Mouse (Mus musculus) spleen, postnatal 10 days (tissue): ENCODE data around the gene Dpm1.

Experiments
- DNase-seq, 2 experiments: peaks; one replicate each; pipeline ENCODE4 v3.0.0; 2021 to 2022; ENCODE audit warnings: low spot score in 2 of 2

The Dpm1 gene

DNA sequence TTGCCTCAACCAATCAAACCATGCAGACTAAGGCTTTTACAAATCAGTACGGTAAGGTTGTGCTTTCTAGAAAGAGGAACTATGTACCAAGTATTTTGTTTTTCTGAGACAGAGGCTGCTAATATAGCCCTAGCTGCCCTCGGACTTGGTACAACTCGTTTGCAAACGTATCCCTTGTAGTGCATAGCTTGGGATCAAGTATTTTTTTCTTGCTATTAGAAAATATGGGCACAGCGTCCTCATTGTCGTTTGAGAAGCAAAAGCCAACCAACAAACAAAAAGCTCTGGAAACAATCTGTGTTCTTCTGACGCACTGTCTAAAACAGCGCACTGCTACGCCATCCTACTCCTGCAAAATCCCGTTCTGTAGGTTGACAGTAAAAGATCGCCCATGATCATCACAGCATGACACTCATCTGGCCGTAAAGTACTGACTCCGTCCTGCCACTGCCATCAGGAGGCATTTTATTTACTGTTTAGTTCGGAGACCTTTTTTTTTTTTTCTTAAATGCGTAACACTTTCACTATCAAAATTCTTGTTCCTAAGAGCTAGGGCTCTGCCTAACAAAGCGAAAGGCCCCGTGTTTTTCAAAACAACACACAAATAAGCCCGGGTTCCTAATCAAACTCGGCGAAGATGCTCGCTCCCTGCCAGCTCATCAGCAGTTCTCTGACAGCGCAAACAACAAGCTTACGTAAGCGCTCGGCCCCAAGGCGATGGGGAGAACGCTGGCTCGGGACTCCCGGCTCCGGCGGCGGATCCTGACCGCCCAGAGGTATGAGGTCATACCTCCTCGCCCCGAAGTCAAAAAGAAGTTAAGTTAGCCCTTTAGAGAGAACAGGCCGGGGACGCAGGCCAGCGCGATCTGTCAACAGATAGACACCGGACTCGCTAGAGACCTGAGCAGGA, 1.0 kb downstream of the Dpm1 start:
- DNase-seq, result peak; percentile 57 to 67

DNA sequence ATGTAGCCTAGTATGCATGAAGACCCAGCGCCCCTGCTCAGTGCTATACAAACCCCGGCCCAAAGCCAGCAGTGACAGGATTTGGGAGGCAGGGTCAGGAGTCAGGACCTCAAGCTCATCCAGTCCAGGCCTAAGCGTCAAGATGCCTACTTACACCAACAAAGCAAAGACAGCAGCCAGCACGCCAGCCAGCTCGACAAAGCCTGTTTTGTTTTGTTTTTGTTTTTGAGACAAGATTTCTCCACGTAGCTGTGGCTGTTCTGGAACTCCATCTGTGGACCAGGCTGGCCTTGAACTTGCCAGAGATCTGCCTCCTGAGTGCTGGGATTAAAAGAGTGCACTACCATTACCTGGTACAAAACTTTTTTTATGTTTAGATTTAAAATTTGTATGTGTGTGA, 7.1 kb downstream of the Dpm1 start:
- DNase-seq, result no peak

DNA sequence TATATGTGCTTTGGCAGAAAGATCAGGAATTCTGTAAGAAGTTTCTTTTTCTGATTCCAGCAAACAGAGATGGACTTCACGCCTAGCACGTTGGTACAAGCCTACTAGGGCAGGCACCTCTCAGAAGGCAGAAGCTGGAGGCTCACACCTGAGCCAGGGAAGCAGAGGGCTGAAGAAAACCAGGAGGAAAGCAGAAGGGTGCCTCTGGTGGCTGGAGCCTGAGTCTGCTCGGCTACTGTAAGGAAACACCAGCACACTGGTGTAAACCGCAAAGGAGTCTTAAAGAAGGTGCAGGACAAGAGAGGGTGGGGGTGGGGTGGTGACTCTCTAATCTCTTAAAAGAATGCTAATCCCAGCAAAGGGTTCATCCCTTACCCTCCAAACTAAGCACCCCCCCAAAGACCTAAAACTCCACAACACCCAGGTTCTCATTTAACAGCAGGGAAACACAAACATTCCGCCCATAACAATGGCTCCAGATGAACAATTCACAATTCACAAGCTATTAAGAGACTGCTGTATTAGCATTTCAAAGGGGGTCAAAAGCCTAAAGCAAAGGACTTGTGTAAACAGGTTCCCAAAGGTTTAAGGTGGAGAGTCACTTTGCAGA, 16.5 kb downstream of the Dpm1 start:
- DNase-seq, result no peak

DNA sequence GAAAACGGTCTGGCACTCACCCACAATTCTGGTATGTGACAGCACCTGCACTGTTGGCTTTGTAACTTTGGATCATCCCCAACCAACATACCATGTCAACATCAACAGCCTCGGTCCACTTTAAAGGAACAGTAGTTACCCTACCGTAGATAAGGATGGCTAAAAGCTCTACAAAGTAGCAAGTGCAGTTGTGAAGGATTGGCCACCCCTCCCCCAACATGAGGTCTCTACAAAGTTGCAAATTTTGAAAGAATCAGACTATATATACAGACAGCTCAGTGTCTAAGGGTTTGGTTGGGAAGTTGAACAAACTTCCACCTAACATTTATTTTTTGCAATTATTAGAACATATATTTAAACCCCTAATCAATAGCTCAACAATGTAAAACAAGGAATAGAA, 22.5 kb downstream of the Dpm1 start:
- DNase-seq, result no peak

DNA sequence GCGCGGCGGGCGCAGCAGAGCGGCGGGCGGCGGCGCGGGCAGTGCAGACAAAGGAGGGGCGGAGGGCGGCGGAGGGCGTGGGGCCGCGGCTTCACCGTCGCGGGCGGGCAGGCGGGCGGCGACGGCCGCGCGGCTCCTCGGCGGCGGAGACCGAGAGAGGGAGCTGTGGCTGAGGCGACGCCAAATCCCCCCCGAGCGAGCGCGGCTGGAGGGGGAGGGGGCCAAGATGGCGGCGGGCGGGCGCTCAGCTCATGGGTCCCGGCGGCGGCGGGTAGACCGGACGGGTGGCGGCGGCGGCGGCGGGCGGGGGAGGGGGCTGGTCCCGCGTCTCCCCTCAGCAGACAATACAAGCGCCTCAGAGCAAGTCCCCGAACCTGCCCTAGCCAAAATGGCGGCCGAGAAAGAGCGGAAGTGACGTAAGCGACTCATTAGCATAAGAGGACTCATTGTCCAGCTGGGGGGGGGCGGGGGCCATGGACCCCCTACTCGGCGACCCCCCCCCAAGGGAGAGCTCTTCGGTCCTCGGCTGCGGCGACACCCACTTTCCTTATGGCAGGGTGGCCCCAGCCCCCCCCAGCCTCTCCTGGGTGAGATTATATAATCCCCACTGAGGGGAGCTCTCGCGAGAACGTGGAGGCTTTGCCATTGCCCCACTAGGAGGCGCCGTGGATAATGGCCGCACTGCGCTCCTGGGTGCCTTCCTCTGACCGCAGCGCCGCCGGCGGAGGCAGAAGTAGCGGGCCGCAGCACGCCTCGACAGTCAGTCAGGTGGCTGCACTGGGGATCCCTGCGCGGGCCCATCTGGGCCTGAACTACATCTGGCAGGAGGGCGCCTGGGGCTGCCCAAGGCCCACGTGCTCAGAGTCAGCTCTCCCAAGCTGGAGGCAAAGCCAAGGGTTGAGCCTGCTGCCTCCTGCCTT, 23.4 kb downstream of the Dpm1 start, which contains the start of gene Adnp:
Gene Adnp (minus strand): TSS at position 388 of the 920 bp plus-strand sequence.
- peak; percentile 94 to 97 for DNase-seq

DNA sequence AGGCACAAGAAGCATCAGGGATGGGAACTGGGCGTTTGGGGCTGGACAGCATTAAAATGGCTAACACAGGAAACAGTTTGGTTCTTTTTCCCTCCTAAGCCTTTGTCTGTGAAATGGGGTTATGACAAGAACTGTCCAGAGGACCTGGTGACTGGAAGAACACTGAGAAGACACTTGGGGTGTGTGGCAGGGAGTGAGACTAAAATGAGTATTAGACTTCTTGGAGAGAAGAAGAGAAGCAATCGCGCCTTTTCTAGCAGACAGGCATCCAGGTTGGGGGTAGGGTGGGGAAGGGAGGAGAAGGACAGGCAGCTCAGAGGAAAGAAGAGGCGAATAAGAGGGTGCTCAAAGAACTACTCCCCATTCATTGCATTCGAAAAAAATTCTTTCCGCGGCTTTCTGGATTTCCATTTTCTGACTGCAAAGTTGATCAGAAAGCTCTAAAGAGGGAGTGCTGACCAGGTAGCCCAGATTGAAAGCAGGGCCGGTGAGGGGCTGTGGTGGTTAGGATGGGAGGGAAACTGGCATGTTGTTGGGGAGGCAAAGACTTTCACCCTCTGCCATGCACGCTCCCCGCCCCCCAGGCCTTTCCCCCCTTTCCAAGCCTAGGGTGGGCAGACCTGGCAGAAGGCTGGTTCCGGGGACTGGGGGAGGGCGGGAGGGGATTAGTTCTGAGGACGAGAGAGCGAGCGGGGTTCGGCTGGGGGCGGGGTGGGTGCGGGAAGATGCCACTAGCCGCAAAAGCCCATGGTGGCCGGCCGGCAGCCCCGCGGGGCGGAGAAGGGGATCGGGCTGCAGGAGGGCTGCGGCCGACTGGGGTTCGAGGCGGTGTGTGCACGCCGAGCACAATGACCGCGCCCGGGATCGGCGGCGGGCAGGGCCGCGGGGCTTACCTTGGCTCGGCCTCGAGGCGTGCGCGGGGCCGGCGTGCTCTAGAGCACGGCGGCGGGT, 24.4 kb downstream of the Dpm1 start:
- DNase-seq, result peak; percentile 54 to 57

DNA sequence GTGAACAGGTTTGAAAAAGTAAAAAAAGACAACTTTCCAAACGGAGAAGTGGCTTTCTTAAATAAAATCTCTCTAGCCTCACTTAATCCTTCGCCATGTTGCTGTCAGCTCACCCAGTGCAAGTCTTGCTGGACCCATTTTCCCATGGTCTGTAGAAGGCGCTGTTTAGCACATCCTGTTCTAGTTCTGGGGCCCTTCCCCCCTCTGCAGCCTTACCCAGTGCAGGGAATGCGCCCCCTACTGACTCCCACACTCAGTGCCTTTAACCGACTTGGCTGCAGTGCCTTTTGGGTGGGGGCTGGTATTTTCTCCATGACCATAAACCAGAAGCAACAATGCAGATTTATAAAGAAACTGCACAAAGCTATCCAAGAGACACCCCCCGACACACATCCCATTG, 25.1 kb downstream of the Dpm1 start:
- DNase-seq, result peak; percentile 77 to 93

DNA sequence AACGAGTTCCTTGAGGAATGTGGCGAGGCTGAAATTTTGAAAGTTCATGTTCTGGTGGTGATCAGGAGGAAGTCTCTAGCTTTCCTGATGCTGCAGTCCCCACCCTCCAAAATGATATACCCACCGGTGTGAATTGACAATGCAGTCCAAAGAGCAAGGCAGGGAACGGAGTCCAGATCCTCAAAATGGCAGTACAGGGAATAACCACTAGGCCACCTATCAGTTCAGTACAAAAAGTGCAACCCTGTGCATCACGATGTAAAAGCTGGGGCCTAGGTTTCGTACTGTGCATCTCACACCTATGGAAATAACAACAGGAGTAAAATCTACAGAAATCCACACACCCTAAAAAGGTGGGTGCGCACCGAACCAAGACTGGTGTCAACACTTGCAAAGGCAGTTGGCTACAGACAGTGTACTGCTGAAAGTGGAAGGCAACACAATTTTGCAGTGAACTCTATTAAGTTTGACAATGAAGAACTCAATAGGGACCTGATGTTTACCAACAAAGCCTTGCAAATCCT, 25.9 kb downstream of the Dpm1 start:
- DNase-seq, result no peak

DNA sequence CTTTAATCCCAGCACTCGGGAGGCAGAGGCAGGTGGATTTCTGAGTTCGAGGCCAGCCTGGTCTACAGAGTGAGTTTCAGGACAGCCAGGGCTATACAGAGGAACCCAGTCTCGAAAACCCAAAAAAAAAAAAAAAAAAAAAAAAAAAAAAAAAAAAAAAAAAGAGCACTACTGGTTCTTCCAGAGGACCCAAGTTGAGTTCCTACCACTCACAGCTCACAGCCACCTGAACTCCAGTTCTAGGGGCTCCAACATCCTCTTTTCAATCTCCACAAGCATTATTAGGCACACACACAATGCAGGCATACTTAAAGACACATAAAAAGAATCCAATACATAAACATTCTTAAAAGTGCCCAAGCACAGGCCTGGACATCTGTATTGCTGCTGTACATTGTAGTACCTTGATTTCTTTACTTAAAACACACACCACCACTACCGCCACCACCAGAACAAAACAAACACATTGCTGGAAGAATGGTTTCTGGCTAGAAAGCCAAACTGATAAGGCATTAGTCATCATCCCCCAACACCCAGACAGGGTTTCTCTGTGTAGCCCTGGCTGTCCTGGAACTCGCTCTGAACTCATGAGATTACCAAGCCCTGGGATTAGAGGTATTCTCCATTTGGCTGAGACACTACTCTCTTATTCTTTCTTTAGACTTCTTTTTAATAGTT, 30.2 kb downstream of the Dpm1 start:
- DNase-seq, result no peak

DNA sequence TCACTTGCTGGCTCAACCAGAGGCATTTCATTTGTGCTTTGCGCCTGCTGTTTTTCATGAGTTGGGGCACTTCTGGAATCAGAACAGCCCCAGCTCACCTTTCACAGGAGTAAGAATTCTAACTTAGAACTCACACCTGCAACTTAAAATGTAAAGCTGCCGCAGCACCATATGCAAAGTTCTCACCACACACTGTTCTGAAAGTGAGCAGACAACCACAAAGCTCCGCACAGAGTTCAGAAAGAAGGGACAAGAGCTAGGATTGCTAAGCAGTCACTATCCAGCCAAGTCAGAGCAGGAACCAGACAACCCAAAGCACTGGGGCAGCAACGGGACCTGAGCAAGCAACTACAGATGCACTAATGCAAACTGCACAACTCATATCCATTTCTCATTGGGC, 30.9 kb downstream of the Dpm1 start:
- DNase-seq, result no peak

DNA sequence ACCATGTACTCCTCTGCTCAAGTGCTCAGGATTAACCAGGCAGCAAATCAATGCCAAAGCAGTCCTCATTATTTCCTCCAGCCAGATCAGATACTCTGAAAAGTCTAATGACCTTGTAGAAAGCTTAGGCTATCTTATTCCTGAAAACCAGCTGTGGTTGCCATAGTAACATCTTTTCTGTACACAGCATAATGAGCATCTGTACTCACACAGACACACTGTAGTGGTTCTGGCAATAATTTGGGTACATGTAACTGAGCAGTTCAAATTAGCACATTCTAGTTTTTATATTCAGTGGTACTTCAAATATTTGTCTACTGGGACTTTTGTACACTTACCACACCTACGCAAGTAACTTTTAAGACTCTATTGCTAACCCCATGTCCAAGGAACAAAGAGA, 32.0 kb downstream of the Dpm1 start:
- DNase-seq, result no peak

DNA sequence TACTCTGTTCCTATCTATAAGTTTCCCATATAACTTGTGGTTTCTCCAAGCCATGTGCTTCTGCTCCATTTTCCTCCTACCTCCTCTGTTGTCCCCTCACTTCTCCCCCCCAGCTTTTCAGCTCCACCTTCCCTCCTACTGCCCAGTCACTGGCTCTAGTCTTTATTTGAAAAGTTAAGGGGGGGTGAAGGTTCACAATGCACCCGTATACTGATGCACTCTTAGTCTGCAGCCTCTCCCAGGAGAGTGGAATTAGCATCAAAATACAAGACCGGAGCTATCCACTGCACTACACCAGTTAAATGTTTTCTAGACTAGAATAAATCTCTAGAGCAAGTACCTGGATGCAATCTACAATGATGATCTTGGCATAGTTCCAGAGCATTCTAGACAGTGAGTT, 34.7 kb downstream of the Dpm1 start:
- no peak for DNase-seq

DNA sequence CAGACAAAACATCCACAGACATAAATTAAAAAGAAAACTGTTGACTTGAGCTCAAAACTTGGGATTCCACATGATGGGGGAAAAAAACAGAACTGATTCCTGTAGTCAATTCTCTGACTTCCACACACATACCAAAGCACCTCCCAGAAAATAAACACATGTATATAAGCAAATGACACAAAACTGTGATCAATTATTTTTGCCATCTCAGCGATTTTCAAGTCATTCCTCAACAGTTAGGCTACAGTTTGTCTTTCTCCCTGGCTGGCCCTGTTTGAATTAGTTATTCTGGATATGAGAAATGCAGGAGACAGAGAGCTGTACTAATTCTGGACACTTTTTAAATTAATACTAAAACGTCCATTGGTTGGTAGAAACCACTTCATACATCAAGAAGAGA, 36.7 kb downstream of the Dpm1 start:
- no peak for DNase-seq

DNA sequence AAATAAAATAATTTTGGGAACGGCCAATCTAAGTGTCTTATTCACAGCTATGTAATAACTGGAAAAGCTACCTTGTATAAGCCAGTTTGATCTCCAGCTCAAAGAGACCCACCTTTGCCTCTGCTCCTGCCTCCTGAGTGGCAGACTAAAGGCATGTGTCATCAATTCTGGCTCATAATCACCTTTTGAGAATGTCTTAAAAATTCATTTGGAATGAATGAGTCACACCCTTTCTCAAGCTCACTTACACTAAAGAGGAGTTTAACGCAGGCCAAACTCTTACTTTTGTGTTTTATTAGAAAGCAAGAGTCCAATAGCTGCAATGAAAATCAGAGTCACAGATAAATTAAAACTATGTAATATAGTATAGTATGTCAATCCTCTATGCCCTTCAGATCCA, 38.5 kb downstream of the Dpm1 start:
- no peak for DNase-seq

DNA sequence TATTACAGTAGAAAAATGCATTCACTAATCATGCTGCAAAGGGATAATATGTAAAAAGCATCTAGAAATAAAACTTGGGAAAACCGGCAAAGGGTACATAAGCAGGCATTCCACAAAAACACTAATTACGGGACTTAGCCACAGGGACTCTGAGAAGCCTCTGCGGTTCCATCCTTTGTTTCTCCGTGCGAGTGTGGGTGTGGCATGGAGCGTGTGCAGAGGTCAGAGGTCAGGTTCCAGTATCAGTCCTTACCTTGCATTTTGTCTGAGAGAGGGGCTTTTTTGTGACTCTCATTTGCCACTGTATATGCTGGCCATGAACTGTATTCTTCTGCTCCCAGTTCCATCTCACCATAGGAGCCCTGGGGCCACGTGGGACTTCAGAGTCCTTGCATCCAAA, 54.4 kb downstream of the Dpm1 start:
- no peak for DNase-seq

DNA sequence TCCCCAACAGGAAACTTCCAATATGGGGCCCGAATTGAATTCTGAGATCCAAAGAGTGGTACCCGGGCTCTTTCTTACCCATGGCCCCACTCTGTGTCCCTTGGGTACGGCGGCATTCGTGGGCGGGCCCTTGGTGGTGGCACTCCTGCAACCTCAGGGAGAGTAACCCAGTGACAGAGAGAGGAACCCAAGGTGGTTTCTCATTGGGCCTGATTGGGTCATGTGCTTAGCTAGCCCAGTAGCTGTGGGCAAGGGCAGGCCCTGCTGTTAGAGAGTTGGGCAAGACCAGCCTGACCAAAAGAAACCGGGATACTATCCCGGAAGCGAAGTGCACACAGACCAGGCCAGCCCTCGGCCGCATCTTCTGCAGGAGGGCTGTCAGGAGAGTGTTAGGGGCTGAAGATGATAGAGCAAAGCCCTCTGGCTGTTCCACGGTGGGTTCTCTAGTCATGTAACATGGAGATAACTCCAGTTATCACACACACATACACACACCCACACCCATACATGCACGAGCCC, 60.2 kb downstream of the Dpm1 start:
- DNase-seq, result peak; percentile 69 to 83

DNA sequence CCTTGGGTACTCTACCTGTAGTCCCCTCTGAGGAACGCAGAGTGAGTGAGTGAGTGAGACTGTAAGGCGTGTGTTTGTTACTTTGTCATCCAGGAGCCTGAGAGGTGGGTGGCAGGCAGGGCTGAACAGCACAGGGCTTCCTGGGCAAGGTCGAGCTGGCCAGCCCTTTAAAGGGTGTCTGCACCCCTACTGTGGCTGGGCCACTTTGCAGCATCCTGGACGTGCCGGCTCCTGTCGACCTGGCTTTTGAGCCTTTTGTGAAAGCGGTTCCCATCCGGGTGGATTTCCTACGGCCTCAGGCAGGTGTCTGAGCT, 60.6 kb downstream of the Dpm1 start:
- DNase-seq, result peak in 1 of 2 experiments; percentile 40

DNA sequence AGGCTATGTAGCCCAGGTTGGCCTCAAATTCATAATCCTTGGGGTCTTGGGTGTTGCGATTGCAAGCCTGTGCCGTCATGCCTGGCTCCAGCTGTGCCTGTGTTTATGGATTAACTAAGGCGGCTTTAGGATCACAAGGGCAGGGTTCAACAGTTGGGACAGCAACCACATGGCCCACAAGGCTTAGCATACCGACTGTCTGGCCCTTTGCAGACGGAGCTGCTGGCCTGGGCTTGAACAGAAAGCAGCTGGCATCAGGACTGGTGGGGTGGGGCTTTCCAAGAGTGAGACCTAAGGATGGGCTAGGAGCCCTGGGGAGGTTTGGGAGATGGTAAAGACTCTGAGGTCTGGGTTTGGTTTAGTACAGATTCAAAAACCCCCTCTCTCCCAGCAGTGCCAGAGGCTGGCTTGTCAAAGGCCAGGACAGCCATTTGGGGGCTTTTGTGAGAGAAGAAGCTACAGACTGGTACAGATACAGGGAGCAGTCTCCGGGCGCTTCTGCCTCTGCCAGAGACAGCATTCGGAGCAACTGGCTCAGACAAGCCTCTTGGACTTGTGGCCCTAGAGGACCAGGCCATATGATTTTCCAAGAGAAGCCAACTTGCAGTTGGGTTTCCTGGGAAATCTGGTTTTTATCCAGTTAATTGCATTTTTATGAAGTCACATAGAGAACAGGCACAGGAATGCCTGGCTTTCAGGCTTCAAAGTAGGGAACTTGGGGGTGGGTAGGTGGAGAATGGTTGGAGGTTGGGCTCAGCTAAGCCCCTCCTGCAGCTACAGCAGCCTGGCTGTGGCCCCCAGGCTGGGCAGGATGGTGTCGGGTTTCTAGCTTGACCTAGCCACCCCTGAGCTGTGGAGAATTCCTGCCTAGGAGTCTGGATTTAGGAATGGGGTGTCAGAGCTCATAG, 61.2 kb downstream of the Dpm1 start:
- no peak for DNase-seq

DNA sequence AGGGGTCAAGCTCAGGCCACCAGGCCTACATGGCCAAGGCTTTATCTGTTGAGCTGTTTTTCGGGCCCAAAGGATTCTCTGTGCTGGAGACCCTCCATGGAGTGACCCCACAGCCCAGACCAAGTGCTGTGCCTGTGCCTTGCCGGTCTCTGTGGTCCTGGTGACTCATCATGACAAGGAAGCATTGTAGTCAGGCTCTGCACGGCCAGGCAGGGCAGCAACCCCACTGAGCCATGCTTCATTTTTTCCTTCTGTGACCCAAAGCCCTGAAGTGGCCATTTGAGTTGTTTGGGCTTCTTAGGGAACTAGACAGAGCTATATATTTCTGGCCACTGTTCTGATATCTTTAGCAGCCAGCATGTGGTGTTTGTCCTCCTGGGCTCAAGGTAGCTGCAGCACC, 62.6 kb downstream of the Dpm1 start:
- no peak for DNase-seq
